Mouse (Mus musculus) right cerebral cortex, postnatal 4 days (tissue): ENCODE measurements around the gene Mlec.
"Not testable (repeated sequence)": the region's sequence is repeated elsewhere in the genome, so short reads cannot be mapped to it uniquely, and the experiment has no call there.

Source experiments
- DNase-seq: peaks from one replicate; pipeline ENCODE4 v3.0.0-alpha.2; 2022

Gene Mlec

GRCm38 (mm10) chr5:115177866-115178265 lies 19.9 kb upstream of the Mlec start:
- no peak for DNase-seq

GRCm38 (mm10) chr5:115174554-115174953 lies 16.6 kb upstream of the Mlec start:
- DNase-seq: no peak

GRCm38 (mm10) chr5:115170150-115170549 lies 12.2 kb upstream of the Mlec start:
- DNase-seq: no peak

- no peak for DNase-seq
Observed at GRCm38 (mm10) chr5:115168641-115169415, 10.8 kb upstream of the Mlec start.

- DNase-seq: no peak
Observed at GRCm38 (mm10) chr5:115167396-115167795, 9.4 kb upstream of the Mlec start.

GRCm38 (mm10) chr5:115166815-115167194 lies 8.8 kb upstream of the Mlec start:
- DNase-seq: no peak

GRCm38 (mm10) chr5:115165895-115166814 lies 8.2 kb upstream of the Mlec start:
- no peak for DNase-seq

GRCm38 (mm10) chr5:115165351-115165750 lies 7.4 kb upstream of the Mlec start:
- peak; percentile 55 for DNase-seq

- not testable (repeated sequence) for DNase-seq
Observed at GRCm38 (mm10) chr5:115164446-115164845, 6.5 kb upstream of the Mlec start.

GRCm38 (mm10) chr5:115163563-115163962 lies 5.6 kb upstream of the Mlec start:
- peak; percentile 68 for DNase-seq

GRCm38 (mm10) chr5:115161940-115162279 lies 3.9 kb upstream of the Mlec start:
- DNase-seq: not testable (repeated sequence)

GRCm38 (mm10) chr5:115161064-115161939 lies 3.3 kb upstream of the Mlec start:
- no peak for DNase-seq

- no peak for DNase-seq
Observed at GRCm38 (mm10) chr5:115160655-115161054, 2.7 kb upstream of the Mlec start.

GRCm38 (mm10) chr5:115159165-115159564 lies 1.2 kb upstream of the Mlec start:
- no peak for DNase-seq

GRCm38 (mm10) chr5:115156933-115157589 lies 918 bp downstream of the Mlec start:
- no peak for DNase-seq

- DNase-seq: no peak
Observed at GRCm38 (mm10) chr5:115156401-115156800, 1.6 kb downstream of the Mlec start.

- DNase-seq: no peak
Observed at GRCm38 (mm10) chr5:115155831-115156230, 2.1 kb downstream of the Mlec start.

GRCm38 (mm10) chr5:115155156-115155631 lies 2.8 kb downstream of the Mlec start:
- no peak for DNase-seq

GRCm38 (mm10) chr5:115152132-115152956 lies 5.6 kb downstream of the Mlec start:
- DNase-seq: no peak

GRCm38 (mm10) chr5:115151457-115151856 lies 6.5 kb downstream of the Mlec start:
- DNase-seq: no peak

GRCm38 (mm10) chr5:115150991-115151390 lies 7.0 kb downstream of the Mlec start:
- DNase-seq: no peak
